Mouse (Mus musculus): Measurements from ENCODE around the gene H2-M11.

The H2-M11 gene

DNA sequence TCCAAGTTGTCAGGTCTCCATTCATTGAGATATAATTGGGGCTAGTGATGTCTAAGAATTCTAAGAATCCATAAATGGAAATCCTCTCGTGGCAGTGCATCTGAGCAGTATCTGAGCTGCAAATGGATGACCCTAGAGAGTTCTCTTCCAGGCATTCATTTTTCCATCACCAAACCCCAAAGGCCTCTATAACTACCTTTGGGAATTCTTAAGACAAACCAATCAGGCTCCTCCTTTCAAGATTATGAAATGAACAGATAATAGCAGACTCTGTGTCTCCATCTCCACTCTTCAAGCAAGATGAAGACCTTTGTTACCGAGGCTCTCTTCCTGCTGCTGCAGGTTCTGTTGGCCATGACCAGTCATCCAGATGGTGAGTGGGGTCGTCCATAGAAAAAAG, at the start of gene H2-M11:
Gene H2-M11 (plus strand): TSS at position 301 of the 400 bp plus-strand sequence.
- no peak for DNase-seq

DNA sequence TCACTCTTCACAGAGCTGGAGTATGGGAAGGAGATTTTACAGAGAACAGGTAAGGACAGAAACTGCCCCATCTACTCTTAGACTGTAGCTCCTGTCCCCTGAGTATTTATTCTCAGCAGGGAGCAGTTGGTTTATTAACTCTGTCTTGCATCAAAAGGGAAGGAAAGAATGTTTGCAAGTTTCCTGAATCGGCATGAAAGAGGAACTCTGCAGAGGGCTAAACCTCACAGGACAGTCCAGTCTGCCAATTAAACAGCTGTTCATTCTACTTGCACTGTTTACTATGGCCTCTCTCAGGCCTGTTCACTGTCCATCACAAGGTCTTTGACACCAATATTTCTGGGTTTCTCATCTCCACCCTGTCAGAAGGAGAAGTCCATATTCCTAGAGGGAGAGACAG, 46.4 kb upstream of the H2-M11 start:
- DNase-seq, result no peak

DNA sequence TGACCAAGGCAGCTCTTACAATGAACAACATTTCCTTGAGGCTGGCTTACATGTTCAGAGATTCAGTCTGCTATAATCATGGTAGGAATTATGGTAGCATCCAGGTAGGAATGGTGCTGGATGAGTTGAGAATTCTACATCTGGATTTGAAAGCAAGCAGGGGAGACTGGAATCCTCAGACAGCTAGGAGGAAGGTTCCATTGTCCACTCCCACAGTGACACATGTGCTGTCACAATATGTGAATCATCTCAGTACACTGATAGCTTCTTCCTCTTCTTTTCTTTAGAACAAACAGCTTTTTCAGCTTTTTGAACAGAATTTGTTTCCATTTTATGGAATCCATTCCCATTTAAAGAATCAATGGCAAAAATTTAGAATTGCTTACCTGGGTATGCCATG, 43.0 kb upstream of the H2-M11 start:
- DNase-seq, result no peak

Measured in thymus, postnatal 36 days (tissue).